Mouse (Mus musculus) large intestine, adult 2 months (tissue): Measurements from ENCODE around the gene Il15. TPM values are rescaled to one million over a fixed set of nuclear protein-coding genes. Genes with fewer than 3 reads are reported as not detected.

Experiments used
- DNase-seq: peaks from one replicate; pipeline ENCODE4 v3.0.0-alpha.2; 2012; ENCODE audit warnings: low read depth, low spot score
- WGBS: fragments of 180-500 bp; shearing (Covaris S2); methylation state at CpG from one replicate; pipeline ENCODE4 v1.1.7; 2018; 5-methylcytosine and 5-hydroxymethylcytosine counted together
- polyA plus RNA-seq: library from polyadenylated mRNA; depleted of rRNA; stranded (reverse); fragments of >200 nt; gene quantifications from 2 replicates; pipeline ENCODE4 v1.2.3, GENCODE M21; 2012

Il15 gene
- polyA plus RNA-seq, 1 experiment = 11.1 TPM

DNA sequence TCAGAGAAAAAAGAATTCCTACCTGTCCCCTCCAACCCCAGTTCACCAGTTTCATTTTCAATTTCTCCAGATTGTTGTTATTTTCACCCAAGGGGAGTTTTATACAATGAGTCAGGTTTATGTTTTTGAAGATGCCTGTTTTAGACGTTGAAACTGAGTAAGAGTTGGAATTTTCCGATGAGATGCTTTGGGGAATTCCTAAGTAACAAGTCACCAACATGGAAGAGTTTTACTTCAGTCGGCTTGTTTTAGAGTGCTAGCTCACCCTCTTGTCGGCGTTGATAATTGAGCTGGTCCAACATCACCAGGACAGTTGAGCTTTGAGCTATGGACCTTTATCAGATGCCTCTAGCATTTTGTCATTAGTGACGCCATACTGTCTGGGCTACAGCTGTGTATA lies 30.2 kb downstream of the Il15 start:
- DNase-seq = no peak
- WGBS = 83% methylated on average over 6 of the region's 6 CpGs

- no peak for DNase-seq
- 82% methylated on average over 6 of the region's 6 CpGs for WGBS
Measured at GRCm38 (mm10) chr8:82370657-82371056, 32.4 kb downstream of the Il15 start.

DNA sequence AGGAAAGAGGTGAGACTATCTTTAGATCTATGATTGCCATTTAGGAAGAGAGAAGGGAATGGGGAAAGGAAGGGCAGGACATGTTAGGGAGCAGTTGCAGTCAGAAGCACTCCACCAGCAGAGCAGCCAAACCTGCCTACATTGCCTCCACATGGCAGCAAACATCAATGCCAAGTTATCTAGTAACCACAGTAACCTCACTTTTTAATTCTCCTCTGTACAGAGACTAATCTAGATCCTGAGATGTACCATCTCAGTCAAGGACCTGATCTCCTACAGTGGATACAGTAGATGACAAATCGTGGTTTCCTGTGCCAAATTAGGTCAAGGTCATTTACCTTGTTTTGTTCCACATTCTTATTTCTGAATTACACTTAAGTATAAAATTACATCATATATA lies 42.0 kb downstream of the Il15 start:
- WGBS = 95% methylated on average over 1 of the region's 1 CpGs
- DNase-seq = no peak

DNA sequence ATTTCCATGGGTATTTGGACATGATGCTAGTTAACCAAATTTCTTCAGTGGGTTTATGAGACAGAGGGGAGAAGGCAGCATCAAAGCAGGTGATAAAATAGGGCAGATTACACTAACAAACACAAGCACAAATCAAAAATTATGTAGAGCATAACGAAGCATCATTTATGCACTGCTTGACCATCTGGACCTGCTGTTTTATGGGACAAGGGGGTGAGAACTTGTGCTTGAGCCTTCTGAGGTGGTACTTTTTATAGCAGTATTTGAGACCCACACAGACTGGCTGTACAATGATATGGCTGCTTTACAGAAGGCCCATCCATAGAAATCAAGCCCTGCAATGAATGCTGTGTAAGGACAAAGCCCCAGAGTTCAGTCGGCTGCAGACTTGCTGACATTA lies 46.9 kb downstream of the Il15 start:
- 84% methylated on average over 2 of the region's 2 CpGs for WGBS
- DNase-seq = no peak

GRCm38 (mm10) chr8:82351268-82351943 lies 51.6 kb downstream of the Il15 start:
- 20% methylated on average over 1 of the region's 1 CpGs for WGBS
- DNase-seq = no peak

- 13% methylated on average over 2 of the region's 2 CpGs for WGBS
- no peak for DNase-seq
Measured at GRCm38 (mm10) chr8:82349299-82349698, 53.7 kb downstream of the Il15 start.

GRCm38 (mm10) chr8:82346485-82346884 lies 56.5 kb downstream of the Il15 start:
- WGBS = 77% methylated on average over 3 of the region's 3 CpGs
- DNase-seq = no peak

DNA sequence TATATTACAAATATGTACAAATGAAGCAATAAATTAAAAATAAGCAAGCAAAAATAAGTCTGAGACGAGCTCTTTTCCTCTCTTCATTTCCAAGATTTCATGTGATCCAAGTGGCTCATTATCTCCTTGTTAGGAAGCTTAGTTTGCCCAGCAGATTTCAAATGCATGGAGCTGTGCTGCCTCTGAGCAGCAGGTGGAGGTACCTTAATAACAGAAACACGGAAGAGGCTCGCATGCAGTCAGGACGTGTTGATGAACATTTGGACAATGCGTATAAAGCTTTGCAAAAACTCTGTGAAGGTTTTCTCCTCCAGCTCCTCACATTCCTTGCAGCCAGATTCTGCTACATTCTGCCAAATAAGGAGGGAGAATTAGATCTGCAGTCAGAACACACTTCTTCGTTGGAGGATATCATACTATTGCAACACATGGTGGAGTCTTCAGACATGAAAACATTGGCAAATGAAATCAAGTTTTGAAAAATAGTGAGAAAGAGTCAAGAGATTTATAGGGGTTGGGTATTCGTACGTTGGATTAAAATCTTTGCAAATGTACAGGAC lies 71.3 kb downstream of the Il15 start:
- 87% methylated on average over 8 of the region's 8 CpGs for WGBS
- DNase-seq = no peak

DNA sequence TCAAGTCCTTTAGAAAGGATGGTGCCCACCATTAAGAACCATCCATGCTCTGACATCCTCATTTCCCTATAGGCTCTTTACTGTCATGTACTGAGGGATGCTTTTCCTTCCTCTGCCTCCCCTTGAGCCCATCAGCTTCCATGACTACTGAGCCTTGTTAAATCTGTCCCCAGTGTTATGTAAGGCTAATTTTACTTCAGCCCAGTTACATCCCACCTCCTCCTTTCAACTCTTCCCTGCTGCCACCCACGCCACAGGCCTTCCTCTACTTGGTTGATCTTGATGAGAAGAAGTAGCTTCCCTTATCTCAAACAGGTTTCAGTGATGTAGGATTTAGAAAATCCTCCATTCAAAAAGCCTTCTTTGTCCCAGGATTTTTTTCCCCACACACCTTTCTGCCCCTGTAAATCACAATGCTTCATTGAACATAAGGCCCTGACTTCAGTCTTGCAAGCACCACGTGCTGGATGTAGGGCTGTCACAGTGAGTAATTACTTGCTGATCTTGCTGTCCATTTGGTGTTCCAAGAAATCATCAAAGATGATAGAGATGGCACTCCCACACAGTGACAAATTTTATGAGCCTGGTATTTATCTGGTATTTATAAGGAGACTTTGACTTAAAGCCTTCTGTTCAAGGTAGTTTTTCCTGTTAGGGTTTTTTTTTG lies 74.9 kb downstream of the Il15 start:
- DNase-seq = no peak
- WGBS = 65% methylated on average over 2 of the region's 2 CpGs

- DNase-seq = no peak
- WGBS = 51% methylated on average over 1 of the region's 1 CpGs
Measured at GRCm38 (mm10) chr8:82326061-82326460, 77.0 kb downstream of the Il15 start.

- no peak for DNase-seq
- 83% methylated on average over 6 of the region's 6 CpGs for WGBS
Measured at GRCm38 (mm10) chr8:82325586-82325985, 77.4 kb downstream of the Il15 start.

DNA sequence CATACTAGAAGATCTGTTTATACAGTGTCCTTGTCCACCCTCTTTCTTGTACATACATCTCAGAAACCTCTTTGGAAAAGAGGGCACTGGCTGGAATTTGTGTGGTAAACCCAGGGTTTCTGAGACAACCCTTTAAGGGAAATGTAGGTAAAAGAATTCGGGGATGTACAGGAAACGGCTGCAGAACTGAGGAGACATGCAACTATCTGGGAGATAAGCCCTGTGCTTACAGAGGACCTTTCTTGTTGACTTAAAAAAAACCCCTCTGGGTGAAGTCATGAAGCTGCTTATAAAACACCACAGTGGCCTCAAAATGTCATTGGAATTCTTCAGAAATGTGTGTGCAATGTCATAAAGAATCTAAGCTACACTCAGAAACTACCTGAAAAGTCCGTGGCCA lies 85.6 kb downstream of the Il15 start:
- no peak for DNase-seq
- WGBS = 54% methylated on average over 3 of the region's 3 CpGs

DNA sequence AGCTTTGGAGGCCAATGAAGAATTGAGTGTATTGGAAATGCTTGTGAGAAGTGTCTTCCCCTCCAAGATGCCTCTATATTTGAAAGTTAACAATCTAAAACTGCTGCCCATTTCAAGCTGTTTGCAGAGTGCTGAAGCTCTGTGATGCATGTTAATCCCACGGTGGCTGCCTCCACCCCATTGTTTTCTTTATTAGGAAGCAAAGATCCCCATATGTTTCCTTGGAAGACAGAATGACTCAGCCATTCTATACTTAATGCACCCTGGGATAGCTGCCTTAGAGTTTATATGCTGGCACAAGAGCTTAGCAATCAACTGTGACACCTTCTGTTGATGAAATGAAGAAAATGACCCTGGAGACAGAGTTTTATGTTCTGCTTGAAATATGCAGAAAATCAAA lies 96.6 kb downstream of the Il15 start:
- DNase-seq = no peak
- 40% methylated on average over 1 of the region's 1 CpGs for WGBS

- DNase-seq = no peak
- 71% methylated on average over 2 of the region's 2 CpGs for WGBS
Measured at GRCm38 (mm10) chr8:82296256-82296655, 106.8 kb downstream of the Il15 start.

- 92% methylated on average over 5 of the region's 5 CpGs for WGBS
- no peak for DNase-seq
Measured at GRCm38 (mm10) chr8:82291659-82292058, 111.4 kb downstream of the Il15 start.

DNA sequence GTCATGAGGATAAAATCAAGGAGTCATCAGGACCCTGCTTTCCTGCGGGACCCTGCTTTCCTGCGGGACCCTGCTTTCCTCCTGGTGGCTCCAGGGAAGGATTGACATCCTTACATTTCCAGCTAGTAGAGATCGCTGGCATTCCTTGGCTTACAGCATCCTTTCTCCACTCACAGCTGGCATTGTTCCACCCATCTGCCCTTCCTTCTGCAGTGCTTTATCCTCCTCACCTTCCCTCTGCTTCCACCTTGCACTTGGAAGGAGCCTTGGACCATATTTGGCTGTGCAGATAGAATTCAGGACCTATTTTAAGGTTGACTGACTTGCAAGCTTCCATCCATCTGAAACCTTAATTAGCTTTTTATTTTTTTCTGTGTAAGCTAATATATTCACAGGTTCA lies 117.2 kb downstream of the Il15 start:
- DNase-seq = no peak
- 87% methylated on average over 3 of the region's 3 CpGs for WGBS

DNA sequence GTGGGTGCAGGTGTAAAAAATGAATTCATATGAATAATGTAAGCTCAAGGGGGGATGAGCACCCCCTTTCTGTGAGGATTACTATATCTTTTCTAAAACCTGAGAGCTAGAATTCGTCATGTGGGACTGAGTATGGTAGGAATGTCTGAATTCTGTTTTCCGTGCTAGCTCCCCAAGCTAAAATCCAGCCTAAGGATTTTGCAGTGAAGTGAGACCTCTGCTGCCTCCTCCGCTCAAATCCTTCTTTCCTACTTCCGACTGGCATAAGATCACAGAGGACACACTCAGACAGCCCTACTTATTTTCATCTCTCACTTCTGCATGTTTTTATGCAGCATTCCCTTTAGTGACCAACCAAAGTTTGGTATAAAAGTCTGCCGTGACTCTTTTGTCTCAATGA lies 121.0 kb downstream of the Il15 start:
- DNase-seq = no peak

More for the DNA sequence above, 121.0 kb downstream of the Il15 start:
- WGBS = 77% methylated on average over 5 of the region's 5 CpGs
